Comparison of ENCODE assay signal across 23 mouse cellular contexts in the genomic region with DNA sequence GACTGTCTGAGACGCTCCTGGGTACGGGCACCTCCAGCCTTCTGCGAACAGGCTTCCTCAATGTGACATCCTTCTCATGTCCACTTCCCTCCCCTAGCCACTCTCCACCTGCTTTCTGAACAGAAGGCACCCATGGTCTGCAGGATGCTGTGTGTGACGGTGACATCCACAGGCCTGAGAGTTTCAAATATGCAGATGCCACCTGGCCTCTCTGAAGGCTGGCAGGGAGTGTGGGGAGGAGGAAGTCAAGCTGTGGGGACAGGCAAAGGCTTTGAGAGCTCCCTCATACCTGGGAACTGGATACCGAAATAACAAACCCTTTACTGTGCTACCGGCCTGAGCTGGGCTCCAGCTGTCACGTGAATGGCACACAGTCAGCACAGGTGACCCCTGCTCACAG. TPM values are rescaled to one million over a fixed set of nuclear protein-coding genes. Genes with fewer than 3 reads are reported as not detected.
DNase-seq lines count a peak whose midpoint lies in the region; TF ChIP-seq lines count a peak whose summit lies in the region.
"Had no signal": no experiment of that assay in that cellular context is flagged by ENCODE, and none has a peak within 500 bp of the region (broad histone marks: within the 10 kb centered on the region; RNA-seq: fewer than 3 reads in every experiment).

No protein-coding gene starts in this region.

- peaks cover 6% of the 10 kb centered on the region for H3K4me1 ChIP-seq in cortical plate, adult 2 months (ENCODE audit: control insufficient read depth, insufficient read depth, low read length)

- H3K27ac ChIP-seq in layer of hippocampus, adult 2 months: peak overlapping the region; percentile 48
- H3K27ac ChIP-seq in cortical plate, adult 2 months (ENCODE audit: insufficient read depth, low read length): peak overlapping the region; percentile 16
- H3K27ac ChIP-seq: hindbrain, embryonic 12.5 days; hindbrain, postnatal 0 days; intestine, embryonic 15.5 days; liver, embryonic 14.5 days; midbrain, embryonic 13.5 days; neural tube, embryonic 13.5 days had no signal

- TF ChIP-seq CTCF in layer of hippocampus, adult 2 months (conservative IDR thresholded peaks at IDR 0.05): no peak
- TF ChIP-seq CTCF in cortical plate, adult 2 months (IDR thresholded peaks at IDR 0.05; ENCODE audit: extremely low read depth, insufficient read depth, low read length): no peak

- no peak for TF ChIP-seq POLR2A in cortical plate, adult 2 months (IDR thresholded peaks at IDR 0.05; ENCODE audit: extremely low read depth, insufficient read depth, low read length)

- no peak overlapping the region for H3K4me3 ChIP-seq in layer of hippocampus, adult 2 months
- no peak overlapping the region for H3K4me3 ChIP-seq in cortical plate, adult 2 months (ENCODE audit: insufficient read depth, low read length)
- H3K4me3 ChIP-seq: erythroblast, embryonic 14.5 days; hindbrain, embryonic 12.5 days; intestine, embryonic 15.5 days; megakaryocyte, embryonic 14.5 days; midbrain, embryonic 13.5 days; neural tube, embryonic 13.5 days had no signal

- DNase-seq in layer of hippocampus, adult 2 months (ENCODE audit: low spot score in 2 of 2): no peak
- DNase-seq in layer of hippocampus, adult 8-10 months (ENCODE audit: low spot score in 2 of 2): no peak
- DNase-seq in cerebellum, adult 18-20 months: peak; percentile 50 to 66
- DNase-seq in cerebellum, adult 8-10 months: peak; percentile 38
- DNase-seq in adrenal gland, adult (ENCODE audit: inconsistent age in 2 of 2, low spot score in 1 of 2): no peak
- DNase-seq: adrenal gland, adult 8-10 months; B cell, adult 2 months; gastrocnemius, postnatal 14 days; heart, postnatal 36 days; layer of hippocampus, postnatal 36 days; liver; lung, adult 2 months; right cerebral cortex, postnatal 4 days; thymus, postnatal 4 days had no signal

RNA-seq across cellular contexts. Expression of a gene that starts 19.7 kb away (rescaled TPM):
- 10 to 100 TPM; 37.0 to 41.0 TPM for total RNA-seq in layer of hippocampus, adult 2 months (2021)
- 10 to 100 TPM; 41.6 to 48.1 (median 43.4) TPM for total RNA-seq in layer of hippocampus, adult 8-10 months (2022)
- 40.7 and 41.7 TPM in 2 replicates for polyA plus RNA-seq in cortical plate, adult 2 months (2012; rRNA removed)

RNA-seq across cellular contexts. Expression of a gene that starts 45.4 kb away (rescaled TPM):
- 10 to 100 TPM; 12.8 to 14.3 TPM for total RNA-seq in layer of hippocampus, adult 2 months (2021)
- total RNA-seq in layer of hippocampus, adult 8-10 months (2022): 10 to 100 TPM; 13.4 to 16.3 (median 14.5) TPM
- 18.7 and 19.6 TPM in 2 replicates for polyA plus RNA-seq in cortical plate, adult 2 months (2012; rRNA removed)

RNA-seq across cellular contexts. Expression of a gene that starts 55.5 kb away (rescaled TPM):
- 10 to 100 TPM; 58.6 to 59.7 TPM for total RNA-seq in layer of hippocampus, adult 2 months (2021)
- 10 to 100 TPM; 56.4 to 64.8 (median 59.1) TPM for total RNA-seq in layer of hippocampus, adult 8-10 months (2022)
- 59.7 TPM in 2 replicates for polyA plus RNA-seq in cortical plate, adult 2 months (2012; rRNA removed)

RNA-seq across cellular contexts. Expression of a gene that starts 56.8 kb away (rescaled TPM):
- 10 to 100 TPM; 51.7 to 53.0 TPM for total RNA-seq in layer of hippocampus, adult 2 months (2021)
- 10 to 100 TPM; 45.7 to 63.2 (median 54.1) TPM for total RNA-seq in layer of hippocampus, adult 8-10 months (2022)
- 60.0 and 60.1 TPM in 2 replicates for polyA plus RNA-seq in cortical plate, adult 2 months (2012; rRNA removed)

RNA-seq across cellular contexts. Expression of a gene that starts 59.0 kb away (rescaled TPM):
- 100 to 1,000 TPM; 301 to 311 TPM for total RNA-seq in layer of hippocampus, adult 2 months (2021)
- 100 to 1,000 TPM; 245 to 375 (median 299) TPM for total RNA-seq in layer of hippocampus, adult 8-10 months (2022)
- 368 and 372 TPM in 2 replicates for polyA plus RNA-seq in cortical plate, adult 2 months (2012; rRNA removed)

Comparison
In these comparisons a context has a peak if more than half of its experiments do, and no peak if none do; other contexts are left out.
1. DNase-seq: peak in cerebellum, adult 18-20 months (2 of 2) and cerebellum, adult 8-10 months (single experiment); none in layer of hippocampus, adult 2 months (0 of 2), layer of hippocampus, adult 8-10 months (0 of 2) and adrenal gland, adult (0 of 2).